In the genomic region with DNA sequence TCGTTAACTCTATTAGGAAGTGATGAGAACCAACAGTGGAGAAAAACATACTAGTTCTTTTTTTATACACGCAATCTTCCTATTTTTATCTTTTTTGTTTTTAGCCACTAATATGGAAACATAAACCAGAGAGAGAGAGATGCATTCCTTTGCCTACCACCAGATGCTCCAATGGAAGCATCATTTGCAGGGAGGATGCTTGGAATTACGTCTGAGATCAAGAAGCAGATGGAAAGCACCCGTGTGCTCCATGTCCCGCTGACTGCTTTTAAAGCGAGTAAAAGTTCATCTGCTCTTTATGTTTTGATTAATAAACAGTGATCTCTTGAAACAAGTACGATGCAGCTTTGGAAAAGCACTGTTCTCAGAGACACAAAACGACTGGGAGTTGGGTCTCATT, we compare ENCODE assay signal across 22 mouse cellular contexts. TPM values are rescaled to one million over a fixed set of nuclear protein-coding genes. Genes with fewer than 3 reads are reported as not detected.
DNase-seq lines count a peak whose midpoint lies in the region; ATAC-seq lines count a peak whose summit lies in the region.
"Had no signal": no experiment of that assay in that cellular context is flagged by ENCODE, and none has a peak within 500 bp of the region (broad histone marks: within the 10 kb centered on the region; RNA-seq: fewer than 3 reads in every experiment).

No protein-coding gene starts in this region.

- H3K4me2 ChIP-seq in forebrain, embryonic 16.5 days (ENCODE audit: low read length): no peak overlapping the region
- H3K4me2 ChIP-seq in forebrain, embryonic 11.5 days (ENCODE audit: low read depth, low read length, severe bottlenecking): no peak overlapping the region
- H3K4me2 ChIP-seq: embryonic facial prominence, embryonic 12.5 days; forebrain, embryonic 12.5 days had no signal

- H3K27ac ChIP-seq in forebrain, embryonic 16.5 days (ENCODE audit: low read length): no peak overlapping the region
- H3K27ac ChIP-seq in forebrain, embryonic 11.5 days (ENCODE audit: low read depth, low read length): no peak overlapping the region
- H3K27ac ChIP-seq: embryonic facial prominence, embryonic 10.5 days; embryonic facial prominence, embryonic 12.5 days; forebrain, embryonic 12.5 days had no signal

- H3K4me1 ChIP-seq in forebrain, embryonic 16.5 days (replicated peaks; ENCODE audit: control insufficient read depth, insufficient read depth, low read length): 0 out of 2 replicates have a peak, but pooled peaks cover 2% of the 10 kb centered on the region
- no peaks in the 10 kb centered on the region for H3K4me1 ChIP-seq in forebrain, embryonic 11.5 days (replicated peaks; ENCODE audit: control insufficient read depth, insufficient read depth, low read length)
- H3K4me1 ChIP-seq: embryonic facial prominence, embryonic 12.5 days; forebrain, embryonic 12.5 days had no signal

- no peaks in the 10 kb centered on the region for H3K9me3 ChIP-seq in forebrain, embryonic 16.5 days (ENCODE audit: control insufficient read depth, low read length)
- H3K9me3 ChIP-seq in forebrain, embryonic 11.5 days (ENCODE audit: control insufficient read depth, low read length): no peaks in the 10 kb centered on the region
- H3K9me3 ChIP-seq: embryonic facial prominence, embryonic 10.5 days; embryonic facial prominence, embryonic 12.5 days; forebrain, embryonic 12.5 days; G1E had no signal

- no peaks in the 10 kb centered on the region for H3K36me3 ChIP-seq in forebrain, embryonic 16.5 days (ENCODE audit: control insufficient read depth, insufficient read depth)
- no peaks in the 10 kb centered on the region for H3K36me3 ChIP-seq in forebrain, embryonic 11.5 days (ENCODE audit: control insufficient read depth, insufficient read depth, low read length)
- H3K36me3 ChIP-seq: embryonic facial prominence, embryonic 10.5 days; embryonic facial prominence, embryonic 12.5 days; forebrain, embryonic 12.5 days; G1E had no signal

- no peak overlapping the region for H3K9ac ChIP-seq in forebrain, embryonic 16.5 days (replicated peaks; ENCODE audit: low read depth, low read length)
- H3K9ac ChIP-seq in forebrain, embryonic 11.5 days (ENCODE audit: low read length): no peak overlapping the region
- H3K9ac ChIP-seq: embryonic facial prominence, embryonic 12.5 days; forebrain, embryonic 12.5 days; forebrain, postnatal 0 days had no signal

- WGBS in forebrain, embryonic 16.5 days: 72% methylated on average over 8 of the region's 8 CpGs
- 90% methylated on average over 8 of the region's 8 CpGs for WGBS in forebrain, embryonic 11.5 days

- ATAC-seq in cerebellum, adult (ENCODE audit: insufficient number of reproducible peaks, low FRiP score, low TSS enrichment): peak; percentile 68
- 0 out of 2 replicates have a peak, but pooled peaks have one; percentile 27 for ATAC-seq in forebrain, embryonic 16.5 days
- ATAC-seq in forebrain, embryonic 11.5 days (replicated peaks; ENCODE audit: low FRiP score): no peak
- no peak for ATAC-seq in megakaryocyte-erythroid progenitor cell, adult 5-6 weeks (replicated peaks; ENCODE audit: low FRiP score, low TSS enrichment, poor library complexity, severe bottlenecking)
- ATAC-seq: activated CD4-positive, CD25-positive, alpha-beta regulatory T cell, adult 4 months; CD4-positive, CD25-positive, alpha-beta regulatory T cell, adult 4 months; forebrain, embryonic 14.5 days; forebrain, postnatal 0 days; Patski had no signal

- H3K27me3 ChIP-seq in forebrain, embryonic 16.5 days (replicated peaks; ENCODE audit: control insufficient read depth, insufficient read depth, low read length): no peaks in the 10 kb centered on the region
- no peaks in the 10 kb centered on the region for H3K27me3 ChIP-seq in forebrain, embryonic 11.5 days (ENCODE audit: control insufficient read depth, insufficient read depth, low read length)
- H3K27me3 ChIP-seq: CH12.LX; embryonic facial prominence, embryonic 12.5 days; forebrain, embryonic 12.5 days; Patski had no signal

- no peak overlapping the region for H3K4me3 ChIP-seq in forebrain, embryonic 16.5 days (replicated peaks; ENCODE audit: low read length)
- H3K4me3 ChIP-seq in forebrain, embryonic 11.5 days (ENCODE audit: low read depth, low read length): no peak overlapping the region
- H3K4me3 ChIP-seq: embryonic facial prominence, embryonic 10.5 days; embryonic facial prominence, embryonic 12.5 days; forebrain, embryonic 12.5 days had no signal

- no peak for DNase-seq in cerebellum, postnatal 4 days (ENCODE audit: low spot score in 2 of 2)
- DNase-seq in cerebellum, adult 9-10 months: peak; percentile 44
- no peak for DNase-seq in cerebellum, adult 8-10 months
- no peak for DNase-seq in forebrain, embryonic 11.5 days (ENCODE audit: low spot score)
- DNase-seq: adrenal gland, adult 8-10 months; adrenal gland, postnatal 14 days; adrenal gland, postnatal 36 days; B cell, adult 2 months; cerebellum, postnatal 36 days; forebrain, postnatal 0 days had no signal

RNA-seq across cellular contexts. Expression of a gene that starts 24.6 kb away (rescaled TPM):
- polyA plus RNA-seq in forebrain, embryonic 16.5 days (2015; fragmentation: Nextera tagmentation; extraction: Ambion mirVana): 6.1 and 7.2 TPM in 2 replicates
- polyA plus RNA-seq in forebrain, embryonic 11.5 days (2014; fragmentation: Nextera tagmentation; extraction: Ambion mirVana): 3.9 and 4.0 TPM in 2 replicates
- total RNA-seq in megakaryocyte-erythroid progenitor cell, adult 5-6 weeks (2014; fragmentation: Nextera tagmentation): 0.13 TPM in 1 of 2 replicates, not detected in the other
- 0.05 and 0.95 TPM in 2 replicates for total RNA-seq in megakaryocyte-erythroid progenitor cell, adult 5-6 weeks (2017)
- total RNA-seq: CH12.LX had no signal
- polyA plus RNA-seq: activated CD4-positive, CD25-positive, alpha-beta regulatory T cell, adult 4 months had no signal

Comparison
In these comparisons a context has a peak if more than half of its experiments do, and no peak if none do; other contexts are left out.
1. ATAC-seq: peak in cerebellum, adult (single experiment) and forebrain, embryonic 16.5 days (single experiment); none in forebrain, embryonic 11.5 days (single experiment) and megakaryocyte-erythroid progenitor cell, adult 5-6 weeks (single experiment).